Mouse (Mus musculus) kidney, postnatal 14 days (tissue): Measurements from ENCODE around the gene Cacng8.

Experiments
- DNase-seq: peaks from one replicate; pipeline ENCODE4 v3.0.0; 2022; ENCODE audit warnings: mixed read lengths

The Cacng8 gene

GRCm38 (mm10) chr7:3390413-3391080 lies at the start of gene Cacng8:
Gene Cacng8, plus strand, starts transcription at chr7:3390683.
- DNase-seq: no peak

DNA sequence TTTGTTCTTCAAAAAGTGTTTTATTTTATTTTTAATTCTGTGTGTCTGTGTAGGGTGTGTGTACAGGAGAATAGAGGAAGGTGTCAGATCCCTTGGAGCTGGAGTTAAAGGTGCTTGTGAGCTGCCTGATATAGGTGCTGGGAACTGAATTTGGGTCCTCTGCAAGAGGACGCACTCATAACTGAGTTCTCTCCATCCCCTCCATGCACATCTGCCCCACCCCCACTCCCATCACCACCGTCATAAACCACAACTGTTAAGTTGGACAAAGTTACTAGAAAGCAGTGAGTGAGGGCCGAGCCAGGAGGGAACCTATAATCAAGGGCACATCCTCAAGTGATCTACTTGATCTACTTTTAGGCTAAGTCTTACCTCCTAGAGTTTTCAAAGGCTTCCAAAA lies 46.6 kb upstream of the Cacng8 start:
- no peak for DNase-seq

- DNase-seq: no peak
These were observed 45.2 kb upstream of the Cacng8 start for GRCm38 (mm10) chr7:3345301-3345700.

- DNase-seq: no peak
These were observed 42.9 kb upstream of the Cacng8 start for GRCm38 (mm10) chr7:3347366-3348287.

- no peak for DNase-seq
These were observed 42.2 kb upstream of the Cacng8 start for GRCm38 (mm10) chr7:3348326-3348725.

DNA sequence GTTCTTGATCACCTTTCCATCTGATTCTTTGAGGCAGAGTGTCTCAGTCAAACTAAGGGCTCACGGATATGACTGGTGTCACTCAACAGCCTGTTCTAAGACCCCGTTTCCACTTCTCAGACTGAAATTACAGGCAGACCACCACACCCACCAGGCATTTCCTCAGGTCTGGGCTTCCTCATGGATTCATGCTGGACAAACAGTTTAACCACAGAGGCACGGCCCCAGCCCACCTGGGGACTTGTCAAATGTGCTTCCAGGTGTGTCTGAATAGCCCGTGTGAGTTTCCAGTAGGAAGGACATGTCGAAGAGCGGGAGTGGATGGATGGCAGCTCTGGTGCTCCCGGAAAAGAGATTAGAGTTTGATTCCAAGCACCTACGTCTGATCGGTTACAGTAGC lies 40.7 kb upstream of the Cacng8 start:
- no peak for DNase-seq

GRCm38 (mm10) chr7:3351536-3351935 lies 38.9 kb upstream of the Cacng8 start:
- no peak for DNase-seq

GRCm38 (mm10) chr7:3354850-3355249 lies 35.6 kb upstream of the Cacng8 start:
- DNase-seq: no peak

GRCm38 (mm10) chr7:3360678-3361077 lies 29.8 kb upstream of the Cacng8 start:
- DNase-seq: no peak

DNA sequence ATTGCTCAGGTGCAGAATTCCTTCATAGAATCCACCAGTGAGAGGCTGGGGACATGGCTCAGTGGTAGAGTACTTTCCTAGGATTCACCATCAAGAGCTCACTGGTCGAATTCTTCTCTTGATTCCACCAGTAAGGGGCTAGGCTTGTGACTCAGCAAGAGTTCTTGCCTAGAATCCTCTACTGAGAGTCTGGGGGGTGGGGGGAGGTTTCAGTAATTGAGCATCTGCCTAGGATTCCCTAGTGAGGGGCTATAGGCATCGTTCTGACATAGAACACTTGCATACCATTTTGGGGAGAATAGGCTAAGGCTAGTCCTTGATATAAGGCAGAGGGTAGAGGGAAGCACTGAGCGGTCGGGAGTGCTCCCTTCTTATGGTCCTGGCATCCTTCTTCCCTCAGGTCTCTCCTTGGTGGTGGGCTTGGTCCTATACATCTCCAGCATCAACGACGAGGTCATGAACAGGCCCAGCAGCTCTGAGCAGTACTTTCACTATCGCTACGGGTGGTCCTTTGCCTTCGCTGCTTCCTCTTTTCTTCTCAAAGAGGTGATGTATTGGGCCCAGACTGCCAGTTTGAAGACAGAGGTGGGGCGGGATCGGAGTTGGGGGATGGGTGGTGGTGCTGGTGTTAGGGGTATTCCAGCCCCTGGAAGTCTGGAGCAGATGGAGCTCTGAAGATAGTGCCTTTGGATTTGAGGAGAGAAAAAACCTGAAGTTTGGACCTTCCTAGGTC lies 24.8 kb upstream of the Cacng8 start:
- DNase-seq: no peak

DNA sequence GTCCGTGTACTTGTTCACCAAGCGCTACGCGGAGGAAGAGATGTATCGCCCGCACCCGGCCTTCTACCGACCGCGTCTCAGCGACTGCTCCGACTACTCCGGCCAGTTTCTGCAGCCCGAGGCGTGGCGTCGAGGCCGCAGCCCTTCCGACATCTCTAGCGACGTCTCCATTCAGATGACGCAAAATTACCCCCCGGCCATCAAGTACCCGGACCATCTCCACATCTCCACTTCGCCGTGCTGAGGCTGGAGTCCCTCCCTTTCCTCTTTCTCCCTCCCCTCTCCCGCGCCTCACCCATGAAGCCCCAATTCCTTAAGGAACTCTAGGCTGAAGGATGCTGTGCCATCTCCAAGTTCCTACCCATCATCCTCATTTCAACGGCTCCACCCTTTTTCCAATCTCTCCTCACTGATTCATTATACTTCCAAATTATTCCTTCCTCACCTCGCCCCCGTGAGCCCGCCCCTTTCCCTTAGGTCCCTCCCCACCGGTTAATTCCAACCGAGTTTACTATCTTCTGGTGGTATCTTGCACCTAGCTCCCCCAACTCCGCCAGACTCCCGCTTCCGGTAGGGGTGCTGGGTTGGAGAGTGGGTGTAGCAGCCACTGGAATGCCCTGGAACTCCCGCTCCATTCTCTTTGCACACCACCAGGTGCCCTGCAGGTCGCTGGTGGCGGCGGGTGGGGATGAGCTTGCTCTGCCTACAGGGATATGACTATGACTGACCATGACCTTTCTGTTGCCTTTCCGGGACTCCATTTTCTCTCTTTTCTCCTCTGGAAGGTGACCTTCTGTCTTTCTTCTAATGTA lies 23.6 kb upstream of the Cacng8 start:
- DNase-seq: no peak

- no peak for DNase-seq
These were observed 22.9 kb upstream of the Cacng8 start for GRCm38 (mm10) chr7:3367569-3367968.

GRCm38 (mm10) chr7:3368311-3368710 lies 22.2 kb upstream of the Cacng8 start:
- DNase-seq: no peak

GRCm38 (mm10) chr7:3369189-3369588 lies 21.3 kb upstream of the Cacng8 start:
- DNase-seq: no peak

DNA sequence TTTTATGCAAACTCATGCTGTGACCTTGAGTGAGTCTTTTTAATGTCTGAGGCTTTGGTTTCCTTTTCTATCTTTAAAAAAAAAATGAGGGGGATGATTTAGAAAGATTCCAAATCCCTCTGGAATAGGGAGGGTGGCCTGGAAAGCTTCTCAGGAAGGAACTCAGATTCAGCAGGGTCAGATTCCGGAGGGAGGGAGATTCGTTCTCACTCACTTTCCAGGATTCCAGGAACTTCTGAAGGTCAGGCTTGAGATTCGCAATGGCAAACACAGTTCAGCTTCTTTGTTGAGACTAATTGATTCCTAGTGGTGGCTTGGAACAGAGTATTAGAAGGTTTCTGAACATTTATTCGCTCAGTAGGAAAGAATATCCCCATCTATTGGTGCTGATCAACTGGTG lies 20.1 kb upstream of the Cacng8 start:
- DNase-seq: peak; percentile 39

DNA sequence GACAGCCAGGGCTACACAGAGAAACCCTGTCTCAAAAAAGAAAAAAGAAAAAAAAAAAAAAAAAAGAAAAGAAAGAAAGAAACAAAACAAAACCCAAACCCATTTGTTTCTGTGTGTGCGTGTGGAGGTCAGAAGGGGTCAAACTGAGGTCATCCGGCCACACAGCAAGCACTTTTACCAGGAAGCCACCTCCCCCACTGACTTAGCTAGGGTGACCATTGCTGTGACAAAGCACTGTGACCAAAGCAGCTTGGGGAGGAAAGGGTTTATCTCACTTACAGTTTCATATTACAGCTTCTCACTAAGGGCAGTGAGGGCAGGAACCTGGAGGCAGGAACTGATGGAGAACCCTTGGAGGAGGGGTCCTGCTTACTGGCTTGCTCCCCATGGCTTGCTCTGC lies 18.1 kb upstream of the Cacng8 start:
- no peak for DNase-seq

GRCm38 (mm10) chr7:3373754-3374153 lies 16.7 kb upstream of the Cacng8 start:
- DNase-seq: no peak

DNA sequence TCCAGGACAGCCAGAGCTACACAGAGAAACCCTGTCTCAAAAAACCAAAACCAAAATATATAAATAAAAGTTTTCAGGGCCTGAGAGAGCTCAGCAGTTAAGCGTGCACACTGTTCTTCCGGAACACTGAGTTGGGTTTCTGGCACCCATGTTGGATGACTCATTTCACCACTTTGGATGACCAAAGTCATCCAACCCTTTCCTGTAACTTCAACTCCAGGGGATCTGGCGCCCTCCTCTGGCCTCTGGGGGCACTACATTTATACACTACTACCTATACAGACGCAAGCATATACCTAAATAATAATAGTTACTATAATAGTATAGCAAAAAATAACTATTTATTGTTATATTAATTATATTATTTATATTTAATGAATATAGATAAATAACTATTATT lies 13.7 kb upstream of the Cacng8 start:
- peak; percentile 50 for DNase-seq

GRCm38 (mm10) chr7:3382123-3382522 lies 8.4 kb upstream of the Cacng8 start:
- DNase-seq: no peak

- DNase-seq: no peak
These were observed 5.6 kb upstream of the Cacng8 start for GRCm38 (mm10) chr7:3384807-3385319.

- DNase-seq: no peak
These were observed 4.3 kb upstream of the Cacng8 start for GRCm38 (mm10) chr7:3386036-3386730.

DNA sequence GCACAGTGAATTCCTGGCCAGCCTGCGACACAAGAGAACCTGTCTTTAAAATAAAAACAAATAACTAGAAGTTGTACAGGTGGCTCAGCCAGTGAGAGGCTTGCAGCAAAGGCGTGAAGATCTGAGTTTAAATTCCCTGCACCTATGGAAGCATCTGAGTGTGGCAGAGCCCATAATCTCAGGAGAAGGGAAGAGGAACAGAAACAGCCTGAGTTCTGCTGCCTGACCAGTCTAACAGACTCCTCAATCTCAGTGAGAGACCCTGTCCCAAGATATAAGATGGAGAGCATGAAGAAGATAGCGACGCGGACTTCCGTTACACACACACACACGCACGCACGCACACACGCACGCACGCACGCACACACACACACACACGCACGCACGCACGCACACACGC lies 2.7 kb upstream of the Cacng8 start:
- DNase-seq: no peak
